Mouse (Mus musculus): ENCODE measurements around the gene Tipin. TPM values are rescaled to one million over a fixed set of nuclear protein-coding genes. Genes with fewer than 3 reads are reported as not detected.
"Not testable (repeated sequence)": the region's sequence is repeated elsewhere in the genome, so short reads cannot be mapped to it uniquely, and the experiment has no call there.

Gene Tipin
- polyA plus RNA-seq, 1 experiment from 2014 or later: 241 TPM

GRCm38 (mm10) chr9:64274919-64275318 lies 6.5 kb upstream of the Tipin start:
- no peaks in the 10 kb centered on the region for H3K36me3 ChIP-seq (ENCODE audit: control insufficient read depth, insufficient read depth, low read length)
- no peak overlapping the region for H3K4me3 ChIP-seq (ENCODE audit: low read depth, low read length)
- H3K27me3 ChIP-seq (replicated peaks; ENCODE audit: control insufficient read depth, insufficient read depth, low read length): no peaks in the 10 kb centered on the region
- no peak overlapping the region for H3K9ac ChIP-seq (ENCODE audit: low read length)
- no peak for ATAC-seq (replicated peaks; ENCODE audit: low FRiP score, low TSS enrichment, low read depth)
- DNase-seq (ENCODE audit: low spot score): no peak
- no peak overlapping the region for H3K27ac ChIP-seq (ENCODE audit: low read depth)
- no peaks in the 10 kb centered on the region for H3K4me1 ChIP-seq (replicated peaks; ENCODE audit: control insufficient read depth, insufficient read depth, low read length)
- no peak overlapping the region for H3K4me2 ChIP-seq (ENCODE audit: low read length)
- 61% methylated on average over 1 of the region's 1 CpGs for WGBS
- H3K9me3 ChIP-seq (ENCODE audit: control insufficient read depth, low read length): no peaks in the 10 kb centered on the region

GRCm38 (mm10) chr9:64277706-64278105 lies 3.7 kb upstream of the Tipin start:
- H3K4me1 ChIP-seq (replicated peaks; ENCODE audit: control insufficient read depth, insufficient read depth, low read length): peaks cover 8% of the 10 kb centered on the region
- H3K4me3 ChIP-seq (ENCODE audit: low read depth, low read length): no peak overlapping the region
- H3K36me3 ChIP-seq (ENCODE audit: control insufficient read depth, insufficient read depth, low read length): no peaks in the 10 kb centered on the region
- H3K27me3 ChIP-seq (replicated peaks; ENCODE audit: control insufficient read depth, insufficient read depth, low read length): no peaks in the 10 kb centered on the region
- no peak overlapping the region for H3K27ac ChIP-seq (ENCODE audit: low read depth)
- ATAC-seq (replicated peaks; ENCODE audit: low FRiP score, low TSS enrichment, low read depth) (no peak), DNase-seq (ENCODE audit: low spot score) (peak; percentile 86)
- no peak overlapping the region for H3K9ac ChIP-seq (ENCODE audit: low read length)
- H3K9me3 ChIP-seq (ENCODE audit: control insufficient read depth, low read length): no peaks in the 10 kb centered on the region
- no peak overlapping the region for H3K4me2 ChIP-seq (ENCODE audit: low read length)
- WGBS: 67% methylated on average over 8 of the region's 8 CpGs

GRCm38 (mm10) chr9:64278665-64279310 lies 2.6 kb upstream of the Tipin start:
- no peak overlapping the region for H3K4me2 ChIP-seq (ENCODE audit: low read length)
- no peaks in the 10 kb centered on the region for H3K36me3 ChIP-seq (ENCODE audit: control insufficient read depth, insufficient read depth, low read length)
- ATAC-seq (replicated peaks; ENCODE audit: low FRiP score, low TSS enrichment, low read depth): no peak
- H3K4me1 ChIP-seq (replicated peaks; ENCODE audit: control insufficient read depth, insufficient read depth, low read length): peaks cover 11% of the 10 kb centered on the region
- 91% methylated on average over 6 of the region's 6 CpGs for WGBS
- DNase-seq (ENCODE audit: low spot score): no peak
- no peak overlapping the region for H3K27ac ChIP-seq (ENCODE audit: low read depth)
- no peaks in the 10 kb centered on the region for H3K27me3 ChIP-seq (replicated peaks; ENCODE audit: control insufficient read depth, insufficient read depth, low read length)
- H3K9me3 ChIP-seq (ENCODE audit: control insufficient read depth, low read length): no peaks in the 10 kb centered on the region
- H3K4me3 ChIP-seq (ENCODE audit: low read depth, low read length): no peak overlapping the region
- H3K9ac ChIP-seq (ENCODE audit: low read length): no peak overlapping the region

- peak overlapping the region; percentile 78 for H3K4me3 ChIP-seq (ENCODE audit: low read depth, low read length)
- under 1% methylated on average over 24 of the region's 24 CpGs for whole genome bisulfite sequencing
- ATAC-seq (replicated peaks; ENCODE audit: low FRiP score, low TSS enrichment, low read depth) (peak; percentile 88), DNase-seq (ENCODE audit: low spot score) (no peak)
- H3K27ac ChIP-seq (ENCODE audit: low read depth): peak overlapping the region; percentile 93
- H3K27me3 ChIP-seq (replicated peaks; ENCODE audit: control insufficient read depth, insufficient read depth, low read length): no peaks in the 10 kb centered on the region
- no peaks in the 10 kb centered on the region for H3K36me3 ChIP-seq (ENCODE audit: control insufficient read depth, insufficient read depth, low read length)
- peaks cover 11% of the 10 kb centered on the region for H3K4me1 ChIP-seq (replicated peaks; ENCODE audit: control insufficient read depth, insufficient read depth, low read length)
- H3K9ac ChIP-seq (ENCODE audit: low read length): peak overlapping the region; percentile 99
- H3K9me3 ChIP-seq (ENCODE audit: control insufficient read depth, low read length): no peaks in the 10 kb centered on the region
- H3K4me2 ChIP-seq (ENCODE audit: low read length): peak overlapping the region; percentile 85
Measured at GRCm38 (mm10) chr9:64281781-64282178, 399 bp downstream of the Tipin start.

DNA sequence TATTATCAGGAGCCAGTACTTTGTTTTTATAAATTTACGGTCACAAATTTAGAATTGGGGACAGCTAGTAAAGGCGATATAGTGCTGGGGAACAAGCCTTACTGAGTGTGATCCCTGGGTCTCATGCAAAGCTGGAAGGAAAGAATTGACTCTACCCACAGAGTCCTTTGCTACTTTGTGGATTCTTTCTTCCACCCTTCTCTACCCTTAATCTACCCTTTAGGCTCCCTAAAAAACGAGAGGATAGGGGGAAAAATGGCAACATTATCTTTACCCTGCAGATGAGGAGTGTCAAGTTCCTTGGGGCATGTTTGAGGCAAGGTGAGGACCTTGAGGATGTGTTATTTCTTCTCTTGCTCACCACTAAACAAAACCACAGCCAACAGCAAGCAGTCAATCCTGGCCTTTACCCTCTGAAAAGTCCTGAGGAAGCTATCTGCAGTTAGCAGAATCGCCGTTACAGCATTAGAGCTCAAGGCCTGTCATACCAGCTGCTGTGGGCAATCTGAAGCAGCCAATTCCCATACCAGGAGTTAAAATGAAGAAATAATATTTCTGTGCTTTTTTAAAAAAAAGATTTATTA lies 1.1 kb downstream of the Tipin start:
- DNase-seq (ENCODE audit: low spot score) (no peak), ATAC-seq (replicated peaks; ENCODE audit: low FRiP score, low TSS enrichment, low read depth) (no peak)
- Histone ChIP-seq H3K4me2 (ENCODE audit: low read length) (peak overlapping the region; percentile 85), H3K4me1 (replicated peaks; ENCODE audit: control insufficient read depth, insufficient read depth, low read length) (peaks cover 11% of the 10 kb centered on the region), H3K9ac (ENCODE audit: low read length) (peak overlapping the region; percentile 99), H3K36me3 (ENCODE audit: control insufficient read depth, insufficient read depth, low read length) (no peaks in the 10 kb centered on the region), H3K27me3 (replicated peaks; ENCODE audit: control insufficient read depth, insufficient read depth, low read length) (no peaks in the 10 kb centered on the region), H3K27ac (ENCODE audit: low read depth) (0 out of 2 replicates have a peak overlapping the region, but pooled peaks have one; percentile 93), H3K9me3 (ENCODE audit: control insufficient read depth, low read length) (no peaks in the 10 kb centered on the region), H3K4me3 (ENCODE audit: low read depth, low read length) (peak overlapping the region; percentile 78)
- 52% methylated on average over 5 of the region's 5 CpGs for WGBS

- not testable (repeated sequence) for H3K4me1 ChIP-seq (replicated peaks; ENCODE audit: control insufficient read depth, insufficient read depth, low read length); H3K9me3 ChIP-seq (ENCODE audit: control insufficient read depth, low read length); DNase-seq (ENCODE audit: low spot score); H3K4me2 ChIP-seq (ENCODE audit: low read length); H3K4me3 ChIP-seq (ENCODE audit: low read depth, low read length); H3K9ac ChIP-seq (ENCODE audit: low read length); H3K27me3 ChIP-seq (replicated peaks; ENCODE audit: control insufficient read depth, insufficient read depth, low read length); ATAC-seq (replicated peaks; ENCODE audit: low FRiP score, low TSS enrichment, low read depth); H3K27ac ChIP-seq (ENCODE audit: low read depth)
- H3K36me3 ChIP-seq (ENCODE audit: control insufficient read depth, insufficient read depth, low read length): peaks cover 89% of the 10 kb centered on the region
- 86% methylated on average over 4 of the region's 4 CpGs for WGBS
Measured at GRCm38 (mm10) chr9:64303086-64303485, 21.7 kb downstream of the Tipin start.

- DNase-seq (ENCODE audit: low spot score) (no peak), ATAC-seq (replicated peaks; ENCODE audit: low FRiP score, low TSS enrichment, low read depth) (no peak)
- no peak overlapping the region for H3K4me2 ChIP-seq (ENCODE audit: low read length)
- peaks cover 82% of the 10 kb centered on the region for H3K36me3 ChIP-seq (ENCODE audit: control insufficient read depth, insufficient read depth, low read length)
- H3K4me3 ChIP-seq (ENCODE audit: low read depth, low read length): no peak overlapping the region
- no peak overlapping the region for H3K9ac ChIP-seq (ENCODE audit: low read length)
- no peaks in the 10 kb centered on the region for H3K9me3 ChIP-seq (ENCODE audit: control insufficient read depth, low read length)
- WGBS: 82% methylated on average over 6 of the region's 6 CpGs
- H3K27ac ChIP-seq (ENCODE audit: low read depth): no peak overlapping the region
- H3K27me3 ChIP-seq (replicated peaks; ENCODE audit: control insufficient read depth, insufficient read depth, low read length): no peaks in the 10 kb centered on the region
- H3K4me1 ChIP-seq (replicated peaks; ENCODE audit: control insufficient read depth, insufficient read depth, low read length): no peaks in the 10 kb centered on the region
Measured at GRCm38 (mm10) chr9:64306476-64307312, 25.3 kb downstream of the Tipin start.

DNA sequence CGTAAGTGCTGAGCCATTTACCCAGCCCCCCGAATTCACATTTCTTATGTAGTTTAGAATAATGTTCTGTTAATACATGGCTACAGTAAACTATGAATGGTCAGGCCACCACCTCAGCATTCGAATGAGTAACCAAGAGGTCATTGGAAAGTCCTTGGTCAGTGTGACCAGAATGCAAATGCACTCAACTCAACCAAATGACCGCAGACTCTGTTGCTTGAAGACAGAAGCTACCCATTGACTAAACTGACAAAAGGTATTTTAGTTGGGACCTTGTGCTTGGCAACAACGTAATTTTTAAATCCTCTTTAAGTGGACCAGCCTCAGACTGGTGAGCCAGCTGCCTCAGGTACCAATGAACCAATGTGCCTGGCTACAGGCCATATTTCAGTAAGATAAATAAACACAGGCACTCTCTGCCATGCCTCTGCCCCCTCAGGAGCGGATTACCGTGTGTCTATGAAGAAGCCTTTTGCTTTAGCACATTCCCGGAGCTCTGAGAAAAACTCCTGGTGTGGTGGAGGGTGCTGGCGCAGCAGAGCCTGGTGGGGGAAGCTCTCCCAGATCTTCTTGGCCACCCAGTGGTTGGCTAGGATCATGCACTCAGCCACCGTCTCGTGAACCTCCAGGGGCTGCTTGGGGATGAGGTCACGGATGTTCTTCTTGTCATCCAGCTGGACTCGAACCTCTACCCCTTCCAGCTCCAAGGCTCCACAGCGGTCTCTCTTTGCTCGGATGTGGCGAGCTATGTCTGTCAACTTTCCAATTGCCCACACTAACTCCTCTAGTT lies 29.8 kb downstream of the Tipin start:
- H3K4me2 ChIP-seq (ENCODE audit: low read length): no peak overlapping the region
- H3K27ac ChIP-seq (ENCODE audit: low read depth): no peak overlapping the region
- H3K27me3 ChIP-seq (replicated peaks; ENCODE audit: control insufficient read depth, insufficient read depth, low read length): no peaks in the 10 kb centered on the region
- no peaks in the 10 kb centered on the region for H3K4me1 ChIP-seq (replicated peaks; ENCODE audit: control insufficient read depth, insufficient read depth, low read length)
- peak; percentile 52 for DNase-seq (ENCODE audit: low spot score)
- ATAC-seq (replicated peaks; ENCODE audit: low FRiP score, low TSS enrichment, low read depth): no peak
- H3K9me3 ChIP-seq (ENCODE audit: control insufficient read depth, low read length): no peaks in the 10 kb centered on the region
- WGBS: 64% methylated on average over 16 of the region's 16 CpGs
- peaks cover 71% of the 10 kb centered on the region for H3K36me3 ChIP-seq (ENCODE audit: control insufficient read depth, insufficient read depth, low read length)
- H3K9ac ChIP-seq (ENCODE audit: low read length): no peak overlapping the region
- H3K4me3 ChIP-seq (ENCODE audit: low read depth, low read length): no peak overlapping the region

Measured in intestine, embryonic 14.5 days (tissue).